Mouse (Mus musculus) A20 (cell line): ENCODE data around the gene Ahcyl2.

Source experiments
- DNase-seq: peaks from one replicate; pipeline ENCODE4 v3.0.0-alpha.2; 2011; ENCODE audit warnings: low read depth, low spot score

The Ahcyl2 gene

DNA sequence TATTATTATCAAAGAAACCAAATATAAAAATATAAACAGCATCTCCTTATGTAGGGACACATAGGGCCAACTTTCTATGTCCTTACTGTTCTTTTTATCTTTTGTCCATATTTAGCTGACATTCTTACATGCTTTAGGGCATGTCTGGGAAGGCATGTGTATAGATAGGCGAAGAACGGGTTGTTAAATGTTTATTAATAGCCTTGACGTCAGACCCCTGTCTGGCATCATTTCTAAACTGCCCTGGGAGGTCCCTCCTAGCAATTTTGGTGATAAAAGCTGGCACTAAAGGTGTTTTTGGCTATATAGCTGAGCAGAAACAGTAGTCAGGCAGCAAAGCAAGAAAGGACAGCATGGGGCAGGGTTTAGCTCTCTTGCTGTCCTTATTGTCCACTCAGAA lies 136.5 kb downstream of the Ahcyl2 start:
- no peak for DNase-seq

DNA sequence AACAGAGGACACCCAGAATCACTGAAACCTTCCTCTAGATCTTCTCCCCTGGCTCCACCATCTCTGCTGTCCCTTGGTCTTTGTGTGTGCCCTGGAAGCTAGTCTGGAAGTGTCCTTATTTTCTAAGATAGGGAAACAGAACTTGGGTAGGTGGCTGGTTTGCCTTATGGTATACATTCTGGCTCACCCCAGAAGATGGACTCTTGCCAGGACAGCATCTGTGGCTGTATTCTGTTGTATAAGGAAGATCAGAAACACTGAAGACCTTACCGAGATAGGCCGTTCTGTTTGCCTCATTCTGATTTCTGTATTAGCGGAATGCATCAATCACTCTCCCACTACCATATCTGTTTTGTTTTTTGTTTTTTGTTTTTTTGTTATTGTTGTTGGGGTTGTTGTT lies 142.8 kb downstream of the Ahcyl2 start:
- no peak for DNase-seq

DNA sequence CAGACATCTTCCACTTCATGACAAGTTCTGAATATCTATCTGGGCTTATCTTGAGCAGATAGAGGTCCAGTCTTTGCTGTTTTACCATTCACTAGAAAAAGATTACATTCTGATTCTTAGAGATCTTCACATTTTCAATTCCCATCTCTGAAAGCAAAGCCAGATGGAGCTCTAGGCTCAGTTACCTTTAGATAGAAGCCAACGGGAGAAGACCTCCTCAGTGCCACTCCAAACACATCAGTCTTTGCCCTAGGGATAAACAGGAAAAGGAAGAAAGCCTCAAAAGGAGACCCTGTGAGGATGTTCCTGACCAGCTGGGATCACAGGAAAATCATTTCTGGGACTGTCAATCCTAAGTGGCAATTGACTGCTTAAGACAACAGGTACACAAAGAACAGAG lies 145.9 kb downstream of the Ahcyl2 start:
- no peak for DNase-seq

DNA sequence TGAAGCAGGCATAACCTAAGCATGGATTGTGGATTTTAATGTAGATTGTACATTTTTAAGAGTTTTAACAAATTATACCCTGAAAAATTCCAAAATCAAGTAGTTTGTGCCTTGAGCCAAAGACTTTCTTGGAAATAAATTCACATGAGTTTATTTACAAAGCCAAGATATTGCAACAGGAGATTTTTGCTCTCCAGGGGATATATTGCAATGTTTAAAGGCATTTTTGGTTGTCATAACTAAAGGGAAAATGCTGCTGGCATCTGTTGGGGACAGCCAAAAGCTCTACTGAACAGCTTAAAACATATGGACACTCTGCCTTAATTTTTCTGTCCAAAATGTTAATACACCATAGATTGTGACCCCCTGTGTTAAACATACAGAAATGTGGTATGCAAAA lies 146.3 kb downstream of the Ahcyl2 start:
- DNase-seq: no peak

DNA sequence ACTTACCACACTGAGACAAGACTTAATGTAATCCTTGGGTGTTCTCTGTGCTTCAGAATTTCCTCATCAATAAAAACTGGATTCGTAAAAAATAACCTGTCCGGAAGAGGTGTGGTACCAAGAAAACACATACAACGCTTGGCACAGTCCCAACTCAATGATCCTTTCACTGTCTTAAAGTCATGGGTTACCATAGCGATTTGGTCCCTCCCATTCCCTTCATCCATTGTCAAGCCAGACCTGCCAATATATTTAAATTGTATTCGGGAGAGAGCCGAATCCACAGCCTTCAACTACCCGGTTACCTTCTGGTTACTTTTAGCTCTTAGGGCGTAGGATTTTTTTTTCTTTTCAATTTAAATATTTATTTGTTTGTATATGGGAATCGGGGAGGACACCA lies 148.0 kb downstream of the Ahcyl2 start:
- DNase-seq: no peak

DNA sequence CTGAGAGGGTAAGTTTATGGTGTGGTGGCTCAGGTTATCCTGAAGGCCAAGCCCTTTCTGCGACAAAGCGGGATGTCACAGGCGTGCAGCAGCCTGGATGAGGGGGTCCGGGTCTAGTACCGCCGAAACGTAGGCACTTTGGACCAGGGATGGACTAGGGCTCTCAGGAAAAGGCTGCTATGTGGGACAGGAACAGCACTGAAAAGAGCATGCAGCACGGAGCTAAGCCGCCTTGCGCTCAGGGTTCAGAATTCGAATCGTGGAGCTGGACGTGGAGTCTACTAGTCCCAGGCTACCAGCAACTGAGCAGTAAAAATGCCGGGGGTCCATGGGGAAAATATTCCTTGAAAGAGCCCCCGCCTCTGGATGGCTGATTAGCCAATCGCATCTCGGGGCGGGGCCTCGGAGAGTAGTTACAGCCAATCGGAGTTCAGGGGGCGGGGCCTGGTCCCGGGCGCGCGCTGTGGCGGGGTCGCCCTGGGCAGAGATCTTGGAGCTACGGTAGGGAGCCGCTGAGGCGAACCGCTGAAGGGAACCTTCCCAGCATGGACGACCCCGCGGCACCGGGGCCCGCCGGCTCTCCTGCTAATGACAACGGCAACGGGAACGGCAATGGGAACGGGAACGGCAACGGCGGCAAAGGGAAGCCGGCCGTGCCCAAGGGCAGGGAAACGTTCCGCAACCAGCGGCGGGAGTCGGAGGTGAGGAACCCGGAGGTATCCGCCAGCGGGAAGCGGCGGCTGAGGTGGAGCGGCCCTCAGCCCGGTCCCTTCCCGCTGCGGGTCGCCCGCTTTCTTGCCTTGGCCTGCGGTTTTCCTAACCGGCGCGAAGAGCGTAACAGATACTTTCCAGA lies 148.9 kb downstream of the Ahcyl2 start, which contains the start of gene Strip2:
Gene Strip2, plus strand, starts transcription at position 483 of the 853 bp plus-strand sequence.
- DNase-seq: peak; percentile 87

DNA sequence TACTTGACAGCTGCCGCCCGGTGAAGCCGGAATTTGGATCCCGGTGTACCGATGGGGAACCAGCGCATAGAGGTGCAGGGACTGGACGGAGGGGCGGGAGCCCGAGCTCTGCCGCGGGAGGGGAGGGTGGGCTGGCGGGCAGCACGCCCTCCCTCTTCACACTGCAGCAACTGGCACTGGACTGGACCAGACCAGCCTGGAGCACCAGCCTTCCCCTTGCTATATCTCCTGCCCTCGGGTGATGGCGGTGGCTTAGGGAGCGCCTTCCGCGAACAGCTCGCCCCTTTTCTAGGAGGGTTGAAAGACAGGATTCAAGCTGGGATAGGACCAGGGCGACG lies 149.5 kb downstream of the Ahcyl2 start:
- no peak for DNase-seq

DNA sequence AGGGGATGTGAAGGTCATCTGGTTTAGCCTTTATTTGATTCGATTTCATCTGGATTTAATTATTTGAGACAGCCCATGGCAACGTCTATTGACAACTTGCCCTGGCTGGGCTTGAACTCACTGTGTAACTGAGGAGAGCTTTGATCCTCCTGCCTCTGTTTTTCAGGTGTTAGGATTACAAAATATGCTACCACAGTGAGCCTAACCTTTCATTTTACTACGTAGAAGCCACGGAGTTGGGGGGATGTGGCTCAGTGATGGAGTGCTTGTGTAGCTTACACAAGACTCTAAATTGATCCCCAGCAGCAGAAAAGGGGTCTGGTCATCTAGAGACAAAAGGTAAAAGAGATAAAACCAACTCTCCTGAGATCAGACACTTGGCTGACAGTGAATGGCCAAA lies 150.1 kb downstream of the Ahcyl2 start:
- DNase-seq: no peak

DNA sequence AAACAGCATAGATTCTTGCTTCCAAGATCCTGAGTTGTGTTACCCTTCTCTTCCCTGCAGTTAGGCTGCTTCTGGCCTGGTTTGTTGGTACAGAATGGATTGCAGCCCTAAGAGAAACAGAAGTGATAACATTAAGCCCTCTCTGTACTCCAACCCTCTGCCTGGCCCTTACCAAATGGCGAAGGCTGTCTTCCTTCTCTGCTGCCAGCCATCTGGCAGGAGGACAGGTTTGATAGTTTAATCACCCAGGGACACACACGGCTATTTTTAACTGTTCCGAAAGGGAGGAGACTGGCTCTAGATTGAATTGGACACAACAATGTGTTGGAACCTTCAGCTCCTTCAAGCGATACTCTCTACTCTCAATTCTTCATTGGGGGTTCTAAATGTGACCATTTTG lies 155.7 kb downstream of the Ahcyl2 start:
- DNase-seq: no peak

DNA sequence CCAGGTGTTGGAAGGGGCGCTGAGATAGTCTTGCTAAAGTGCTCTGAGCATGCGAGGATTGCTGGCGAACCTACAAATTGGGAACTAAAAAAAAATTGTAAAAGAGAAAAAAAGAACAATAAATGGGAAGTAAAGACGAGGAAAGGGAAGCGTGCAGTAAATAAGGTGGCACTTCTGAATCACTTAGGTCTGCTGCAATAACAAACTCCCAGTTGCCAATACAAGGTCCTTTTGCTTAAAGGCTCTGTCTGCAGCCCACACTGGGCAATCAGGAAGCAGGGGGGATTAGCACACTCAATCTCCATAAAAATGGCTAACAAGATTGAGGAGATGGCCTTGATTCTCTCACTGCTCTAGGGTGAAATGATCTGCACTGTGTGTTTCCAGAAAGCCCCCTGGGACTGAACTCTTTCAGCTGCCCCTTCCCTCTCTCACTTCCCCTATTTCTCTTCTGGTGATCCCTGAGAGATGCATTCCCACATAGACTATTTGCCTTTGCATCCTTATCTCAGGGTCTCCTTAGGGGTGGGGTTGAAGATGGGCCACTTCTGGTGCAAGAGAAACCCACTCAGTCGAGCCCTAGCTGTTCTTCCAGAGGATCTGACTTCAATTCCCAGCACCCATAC lies 157.9 kb downstream of the Ahcyl2 start:
- peak; percentile 37 for DNase-seq

DNA sequence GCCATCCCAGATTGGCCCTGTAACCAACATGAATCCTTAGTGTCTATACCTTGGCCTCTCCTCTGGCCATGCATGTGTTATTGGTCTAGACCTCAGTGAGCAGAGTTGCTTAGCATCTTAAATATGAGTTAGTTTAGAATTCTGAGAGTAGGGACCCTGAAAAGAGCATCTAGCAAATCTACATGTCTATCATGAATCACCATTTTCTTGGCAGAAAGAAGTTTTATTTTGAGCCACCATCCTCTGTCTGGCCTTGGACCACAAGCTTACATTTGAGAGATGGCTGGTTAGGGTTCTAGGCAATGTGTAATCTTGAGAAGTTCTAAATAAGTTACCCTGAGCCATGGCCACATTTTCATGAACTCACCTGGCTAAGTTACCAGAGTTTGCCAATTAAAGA lies 162.3 kb downstream of the Ahcyl2 start:
- DNase-seq: no peak

DNA sequence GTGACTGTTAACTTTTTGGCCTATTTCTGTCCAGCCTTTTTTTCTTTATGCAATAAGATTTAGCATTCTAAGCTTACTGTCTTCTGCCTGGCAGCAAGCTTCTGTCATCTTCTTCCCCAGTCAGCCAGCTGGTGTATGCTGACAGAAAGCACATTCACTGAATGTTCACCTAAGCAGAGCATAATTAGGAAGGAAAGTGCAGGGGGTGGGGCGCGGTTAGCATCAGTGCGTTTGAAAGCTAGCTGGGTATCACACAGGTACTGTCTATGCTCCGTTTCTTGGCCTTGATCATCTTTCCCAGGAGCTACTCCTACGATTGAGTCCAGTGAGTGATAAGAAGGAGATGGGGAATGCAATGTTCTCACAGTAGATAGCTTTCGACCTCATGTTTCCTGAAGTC lies 162.9 kb downstream of the Ahcyl2 start:
- DNase-seq: peak; percentile 46

DNA sequence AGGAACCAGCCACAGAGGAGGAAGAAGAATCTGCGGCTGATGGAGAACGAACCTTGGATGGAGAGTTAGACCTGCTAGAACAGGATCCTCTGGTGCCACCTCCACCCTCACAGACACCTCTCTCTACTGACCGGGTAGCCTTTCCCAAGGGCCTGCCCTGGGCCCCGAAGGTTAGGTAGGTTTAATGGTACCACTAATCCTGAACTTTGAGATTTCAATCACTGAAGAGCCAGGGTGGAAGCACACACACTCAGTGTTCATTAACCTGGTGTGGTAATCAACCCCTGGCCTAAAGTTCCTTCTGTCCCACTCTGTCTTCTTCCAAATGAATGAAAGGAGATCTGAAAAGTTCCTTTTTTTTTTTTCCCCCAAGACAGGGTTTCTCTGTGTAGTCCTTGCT lies 163.4 kb downstream of the Ahcyl2 start:
- no peak for DNase-seq

DNA sequence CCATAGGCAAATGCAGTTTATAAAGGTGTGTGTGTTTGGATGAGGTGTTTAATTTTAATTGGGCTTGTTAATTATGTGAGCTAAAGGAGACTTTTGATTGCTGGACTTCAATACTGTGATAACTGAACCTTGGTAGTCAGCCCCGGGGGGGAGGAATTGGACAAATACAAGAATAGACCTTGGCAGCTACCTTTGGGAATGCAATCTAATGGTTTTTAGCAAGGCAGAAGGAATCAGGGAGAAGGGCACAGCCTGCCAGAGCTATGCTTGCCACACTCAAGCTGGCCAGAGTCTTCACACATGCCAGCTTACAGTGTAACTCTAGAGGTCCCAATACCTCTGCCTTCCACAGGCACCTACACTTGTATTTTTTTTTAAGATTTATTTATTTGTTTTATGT lies 167.9 kb downstream of the Ahcyl2 start:
- no peak for DNase-seq

DNA sequence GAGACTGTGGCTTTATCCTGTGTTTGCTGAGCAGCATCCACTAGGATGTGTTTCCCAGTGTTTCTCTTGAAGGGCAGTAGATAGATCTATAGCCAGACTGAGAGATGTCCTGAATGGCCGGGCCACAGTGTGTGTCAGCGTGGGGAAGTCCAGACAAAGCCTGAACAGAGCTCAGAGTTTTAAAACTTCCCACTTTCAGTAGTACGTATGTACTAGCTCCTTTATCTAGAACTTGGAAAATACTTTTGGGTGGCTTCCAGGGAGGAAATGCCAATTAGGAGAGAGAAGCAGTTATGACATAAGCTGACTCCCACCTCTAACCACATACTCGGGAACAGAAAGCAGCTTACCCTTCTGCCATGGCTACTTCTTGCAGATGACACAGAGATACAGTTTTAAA lies 172.6 kb downstream of the Ahcyl2 start:
- no peak for DNase-seq

DNA sequence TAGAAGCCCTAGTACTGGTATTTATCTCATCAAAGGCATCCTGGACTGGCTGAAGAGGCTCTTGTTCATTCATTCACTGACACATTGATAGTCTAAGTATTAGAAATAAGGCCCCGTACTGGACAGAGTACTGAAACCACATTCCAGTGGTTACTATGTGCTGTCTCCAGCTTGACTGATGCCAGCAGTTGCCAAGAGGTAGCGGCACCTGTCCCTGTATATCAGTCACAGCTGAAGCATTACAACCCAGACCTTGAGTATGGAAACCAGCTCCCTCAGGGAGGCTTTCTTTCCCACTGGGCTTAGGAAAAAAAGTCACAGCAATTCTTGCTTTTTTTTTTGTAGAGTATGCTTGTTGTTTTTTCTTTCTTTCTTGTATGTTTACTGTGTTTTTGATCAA lies 173.2 kb downstream of the Ahcyl2 start:
- no peak for DNase-seq

DNA sequence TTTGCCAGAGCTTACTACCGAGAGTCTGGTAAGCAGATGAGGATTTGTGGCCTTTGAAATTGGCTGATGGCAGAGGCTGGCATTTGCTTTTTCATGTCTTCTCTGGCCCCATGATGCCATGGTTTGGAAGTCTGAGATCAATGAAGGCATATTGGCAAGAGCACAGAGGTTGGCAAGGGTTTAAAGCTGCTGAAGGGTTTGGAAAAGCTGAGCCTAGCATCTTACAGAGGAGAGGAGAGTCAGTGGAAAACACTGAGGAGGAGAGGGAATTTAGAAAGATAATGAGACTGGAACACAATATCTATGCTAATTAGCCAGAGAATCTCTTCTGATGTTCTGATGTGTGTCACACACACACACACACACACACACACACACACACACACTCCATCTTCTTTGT lies 176.7 kb downstream of the Ahcyl2 start:
- no peak for DNase-seq

DNA sequence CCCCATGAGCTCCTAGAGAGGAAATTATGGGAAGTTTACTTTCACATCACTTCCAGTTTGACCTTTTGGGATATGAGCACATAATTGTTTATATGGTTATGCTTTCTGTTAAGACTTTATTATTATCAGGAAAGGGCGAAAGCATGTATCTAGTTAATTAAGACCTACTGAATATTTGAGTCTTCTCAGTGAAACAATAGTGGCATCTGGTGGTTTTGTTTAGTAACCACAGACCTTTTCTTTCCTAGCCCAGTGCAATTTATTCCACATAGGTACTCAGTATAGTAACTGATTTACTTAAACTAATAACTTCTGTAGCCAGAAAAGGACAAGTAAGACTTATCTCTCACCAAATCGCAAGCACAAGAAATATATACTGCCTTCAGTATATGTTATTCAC lies 178.8 kb downstream of the Ahcyl2 start:
- DNase-seq: peak; percentile 56

DNA sequence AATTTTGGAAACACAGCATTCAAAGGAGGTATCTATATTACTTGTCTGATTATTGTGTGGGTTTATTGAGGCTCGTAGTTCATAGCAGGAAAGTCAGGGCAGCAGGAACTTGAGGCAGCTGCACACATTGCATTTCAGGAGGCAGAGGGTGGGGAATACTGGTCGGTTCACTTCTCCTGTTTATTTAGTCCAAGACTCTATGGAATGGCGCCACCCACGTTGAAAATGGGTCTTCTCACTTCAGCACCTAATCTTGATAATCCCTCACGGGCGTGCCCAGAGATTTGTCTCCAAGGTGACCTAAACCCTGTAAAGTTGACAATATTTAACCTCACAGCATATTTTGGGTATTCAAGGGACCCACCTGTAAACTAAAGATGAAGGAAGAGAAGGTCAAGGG lies 180.0 kb downstream of the Ahcyl2 start:
- no peak for DNase-seq

DNA sequence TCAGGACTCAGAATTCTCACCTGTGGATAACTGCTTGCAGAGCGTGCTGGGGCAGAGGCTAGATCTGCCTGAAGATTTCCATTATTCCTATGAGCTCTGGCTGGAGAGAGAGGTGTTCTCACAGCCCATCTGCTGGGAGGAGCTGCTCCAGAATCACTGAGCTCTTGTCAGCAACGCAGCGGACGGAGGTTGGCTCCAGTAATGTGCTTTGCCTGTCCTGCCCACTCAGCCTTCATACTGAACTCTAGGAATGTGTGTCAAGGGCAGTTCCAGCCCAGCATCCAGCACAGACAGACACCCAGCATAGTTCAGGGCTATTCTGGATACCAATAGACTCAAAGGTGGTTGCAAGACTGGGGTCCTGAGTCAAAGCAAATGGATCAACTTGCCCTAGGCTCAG lies 188.9 kb downstream of the Ahcyl2 start:
- DNase-seq: no peak

DNA sequence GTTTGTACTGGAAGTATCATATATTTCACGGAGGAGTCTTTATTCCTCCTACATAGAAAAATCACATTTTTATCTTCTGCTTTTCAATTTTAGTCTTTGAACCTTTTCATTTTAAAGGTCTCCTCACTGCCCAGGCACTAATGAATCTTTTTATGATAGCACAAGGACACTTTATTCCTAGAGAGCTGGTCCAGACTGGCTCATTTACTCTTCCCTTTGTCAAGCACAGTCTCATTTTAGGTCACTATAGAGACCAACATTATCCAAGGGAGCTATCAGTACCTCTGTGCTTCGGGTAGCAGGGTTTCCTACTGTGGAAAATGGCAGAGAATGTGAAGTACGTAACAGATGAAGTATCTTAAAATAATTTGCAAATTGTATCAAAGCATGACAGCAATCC lies 190.9 kb downstream of the Ahcyl2 start:
- DNase-seq: no peak

DNA sequence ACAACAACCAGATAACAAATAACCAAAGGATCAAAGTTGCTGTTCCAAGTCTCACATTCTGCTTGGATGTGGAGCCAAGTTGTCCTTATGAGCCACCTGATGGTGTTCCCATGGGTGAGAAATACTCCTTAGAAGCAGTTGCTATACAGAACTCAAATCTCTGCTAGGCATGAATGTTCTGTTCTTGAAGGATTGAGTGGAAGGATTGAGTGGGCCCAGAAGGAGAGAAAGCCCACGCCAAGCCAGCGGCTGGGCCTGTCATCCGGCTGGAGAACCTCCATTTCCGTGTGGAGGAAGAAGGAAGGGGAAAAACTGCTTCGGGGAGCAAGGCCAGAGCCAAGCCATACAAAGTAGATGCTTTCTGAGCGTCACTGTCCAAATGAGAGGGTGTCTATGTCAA lies 193.3 kb downstream of the Ahcyl2 start:
- DNase-seq: no peak
